Comparison of ENCODE assay signal across 16 mouse cellular contexts in genomic region chr10:80971533-80971932, GRCm38 (mm10). TPM values are rescaled to one million over a fixed set of nuclear protein-coding genes. Genes with fewer than 3 reads are reported as not detected.
DNase-seq lines count a peak whose midpoint lies in the region; ATAC-seq lines count a peak whose summit lies in the region.
"Had no signal": no experiment of that assay in that cellular context is flagged by ENCODE, and none has a peak within 500 bp of the region (broad histone marks: within the 10 kb centered on the region; RNA-seq: fewer than 3 reads in every experiment).

No protein-coding gene starts in this region.

- peaks cover 9 to 16% of the 10 kb centered on the region in 2 experiments for H3K4me1 ChIP-seq in heart, embryonic 14.5 days (ENCODE audit: control insufficient read depth in 2 of 2, insufficient read depth in 2 of 2, low read length in 2 of 2)
- H3K4me1 ChIP-seq in forebrain, embryonic 13.5 days = peaks cover 15% of the 10 kb centered on the region

- no peaks in the 10 kb centered on the region for H3K36me3 ChIP-seq in heart, embryonic 14.5 days (ENCODE audit: control insufficient read depth, insufficient read depth, low read length)
- H3K36me3 ChIP-seq in forebrain, embryonic 13.5 days (ENCODE audit: poor library complexity, severe bottlenecking) = no peaks in the 10 kb centered on the region
- H3K36me3 ChIP-seq: embryonic facial prominence, embryonic 13.5 days; G1E; limb, embryonic 13.5 days; lung, embryonic 15.5 days had no signal

- no peak overlapping the region for H3K27ac ChIP-seq in heart, embryonic 14.5 days (replicated peaks in 1 of 2; ENCODE audit: control insufficient read depth in 1 of 2, insufficient read depth in 1 of 2, low read depth in 2 of 2, low read length in 2 of 2)
- no peak overlapping the region for H3K27ac ChIP-seq in forebrain, embryonic 13.5 days
- H3K27ac ChIP-seq: embryonic facial prominence, embryonic 13.5 days; limb, embryonic 13.5 days had no signal

- no peaks in the 10 kb centered on the region for H3K9me3 ChIP-seq in heart, embryonic 14.5 days (ENCODE audit: control insufficient read depth, low read length)
- no peaks in the 10 kb centered on the region for H3K9me3 ChIP-seq in forebrain, embryonic 13.5 days (replicated peaks)
- H3K9me3 ChIP-seq: G1E; limb, embryonic 13.5 days; lung, embryonic 15.5 days had no signal

- DNase-seq in heart, adult 9 months (ENCODE audit: low spot score in 2 of 2) = no peak
- DNase-seq in adrenal gland, postnatal 25 days = peak; percentile 56
- DNase-seq in kidney, adult 9 months = peak; percentile 90
- DNase-seq in lung, postnatal 10 days = peak; percentile 63
- DNase-seq in embryo, embryonic 10 days (ENCODE audit: low spot score) = no peak
- DNase-seq in ovary, adult 18-20 months (ENCODE audit: low spot score) = no peak
- DNase-seq: cerebellum, postnatal 10 days had no signal

- H3K9ac ChIP-seq in heart, embryonic 14.5 days (ENCODE audit: low read length) = peak overlapping the region; percentile 13; the same call in 1 of the 2 replicates
- H3K9ac ChIP-seq in forebrain, embryonic 13.5 days = no peak overlapping the region
- H3K9ac ChIP-seq: embryonic facial prominence, embryonic 13.5 days; limb, embryonic 13.5 days; lung, embryonic 15.5 days had no signal

- no peaks in the 10 kb centered on the region for H3K27me3 ChIP-seq in heart, embryonic 14.5 days (ENCODE audit: control insufficient read depth, insufficient read depth, low read length)
- no peaks in the 10 kb centered on the region for H3K27me3 ChIP-seq in forebrain, embryonic 13.5 days
- H3K27me3 ChIP-seq: embryonic facial prominence, embryonic 13.5 days; limb, embryonic 13.5 days; lung, embryonic 15.5 days had no signal

- WGBS in heart, embryonic 14.5 days = 77% methylated on average over 15 of the region's 15 CpGs
- 84% methylated on average over 15 of the region's 15 CpGs for WGBS in forebrain, embryonic 13.5 days

- ATAC-seq in heart, embryonic 14.5 days (ENCODE audit: insufficient number of reproducible peaks, insufficient read depth, low FRiP score, low read depth) = no peak
- ATAC-seq in forebrain, embryonic 13.5 days = no peak
- ATAC-seq: forebrain, embryonic 14.5 days; hindbrain, embryonic 16.5 days; midbrain, embryonic 16.5 days had no signal

- no peak overlapping the region for H3K4me2 ChIP-seq in heart, embryonic 14.5 days (ENCODE audit: low read length)
- H3K4me2 ChIP-seq in forebrain, embryonic 13.5 days = no peak overlapping the region
- H3K4me2 ChIP-seq: embryonic facial prominence, embryonic 13.5 days; limb, embryonic 13.5 days; lung, embryonic 15.5 days had no signal

- no peak overlapping the region for H3K4me3 ChIP-seq in heart, embryonic 14.5 days (ENCODE audit: control insufficient read depth in 1 of 2, insufficient read depth in 1 of 2, low read depth in 1 of 2, low read length in 2 of 2)
- H3K4me3 ChIP-seq in forebrain, embryonic 13.5 days = no peak overlapping the region
- H3K4me3 ChIP-seq: embryonic facial prominence, embryonic 13.5 days; limb, embryonic 13.5 days; lung, embryonic 15.5 days had no signal

RNA-seq across cellular contexts. Expression of gene Gadd45b, which starts 41.7 kb away (rescaled TPM):
- polyA plus RNA-seq in heart, embryonic 14.5 days (2014; fragmentation: Nextera tagmentation; extraction: Ambion mirVana) = 34.5 and 39.8 TPM in 2 replicates
- 15.3 and 15.4 TPM in 2 replicates for total RNA-seq in adrenal gland, postnatal 25 days (2021)
- 4.9 and 5.1 TPM in 2 replicates for polyA plus RNA-seq in forebrain, embryonic 13.5 days (2015; fragmentation: Nextera tagmentation; extraction: Ambion mirVana)

RNA-seq across cellular contexts. Expression of gene Gng7, which starts 43.2 kb away (rescaled TPM):
- 1.2 and 1.4 TPM in 2 replicates for polyA plus RNA-seq in heart, embryonic 14.5 days (2014; fragmentation: Nextera tagmentation; extraction: Ambion mirVana)
- total RNA-seq in adrenal gland, postnatal 25 days (2021) = 4.5 and 7.8 TPM in 2 replicates
- 14.8 and 17.6 TPM in 2 replicates for polyA plus RNA-seq in forebrain, embryonic 13.5 days (2015; fragmentation: Nextera tagmentation; extraction: Ambion mirVana)

RNA-seq across cellular contexts. Expression of gene Lmnb2, which starts 53.5 kb away (rescaled TPM):
- polyA plus RNA-seq in heart, embryonic 14.5 days (2014; fragmentation: Nextera tagmentation; extraction: Ambion mirVana) = 7.3 and 8.1 TPM in 2 replicates
- 14.4 and 15.2 TPM in 2 replicates for total RNA-seq in adrenal gland, postnatal 25 days (2021)
- 54.0 and 54.9 TPM in 2 replicates for polyA plus RNA-seq in forebrain, embryonic 13.5 days (2015; fragmentation: Nextera tagmentation; extraction: Ambion mirVana)

RNA-seq across cellular contexts. Expression of gene Diras1, which starts 53.9 kb away (rescaled TPM):
- not detected in 2 replicates for polyA plus RNA-seq in heart, embryonic 14.5 days (2014; fragmentation: Nextera tagmentation; extraction: Ambion mirVana)
- 1.9 and 2.9 TPM in 2 replicates for total RNA-seq in adrenal gland, postnatal 25 days (2021)
- 13.4 and 15.0 TPM in 2 replicates for polyA plus RNA-seq in forebrain, embryonic 13.5 days (2015; fragmentation: Nextera tagmentation; extraction: Ambion mirVana)

Comparison
In these comparisons a context has a peak if more than half of its experiments do, and no peak if none do; other contexts are left out.
1. DNase-seq: peak in adrenal gland, postnatal 25 days (single experiment), kidney, adult 9 months (single experiment) and lung, postnatal 10 days (single experiment); none in heart, adult 9 months (0 of 2), embryo, embryonic 10 days (single experiment) and ovary, adult 18-20 months (single experiment).